Mouse (Mus musculus): Measurements from ENCODE around the gene Aqp12. TPM values are rescaled to one million over a fixed set of nuclear protein-coding genes. Genes with fewer than 3 reads are reported as not detected.
"Not testable (repeated sequence)": the region's sequence is repeated elsewhere in the genome, so short reads cannot be mapped to it uniquely, and the experiment has no call there.

Aqp12 gene
- total RNA-seq (2021) = not detected in 2 replicates
- long read RNA-seq = 0 reads

DNA sequence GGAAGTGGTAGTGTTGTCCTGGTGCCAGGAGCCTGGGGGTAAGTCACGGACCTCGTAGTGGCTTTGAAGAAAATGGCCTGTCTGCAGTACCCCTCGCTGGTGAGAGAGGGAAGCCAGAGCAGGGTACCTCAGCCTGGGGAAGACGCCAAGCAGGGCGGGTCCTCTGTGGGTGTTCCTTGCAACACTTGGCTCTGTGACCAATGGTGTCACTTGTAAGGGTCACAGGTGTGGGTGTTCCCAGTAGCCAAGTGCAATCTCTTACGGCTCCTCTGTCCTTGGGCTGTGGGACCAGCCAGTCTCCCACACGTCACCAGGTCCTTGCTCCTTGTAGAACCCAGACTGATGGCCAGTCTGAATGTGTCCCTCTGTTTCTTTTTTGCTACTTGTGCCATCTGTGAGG, at the start of gene Aqp12:
Gene Aqp12 (plus strand): TSS at position 274 of the 400 bp plus-strand sequence.
- DNase-seq = no peak

DNA sequence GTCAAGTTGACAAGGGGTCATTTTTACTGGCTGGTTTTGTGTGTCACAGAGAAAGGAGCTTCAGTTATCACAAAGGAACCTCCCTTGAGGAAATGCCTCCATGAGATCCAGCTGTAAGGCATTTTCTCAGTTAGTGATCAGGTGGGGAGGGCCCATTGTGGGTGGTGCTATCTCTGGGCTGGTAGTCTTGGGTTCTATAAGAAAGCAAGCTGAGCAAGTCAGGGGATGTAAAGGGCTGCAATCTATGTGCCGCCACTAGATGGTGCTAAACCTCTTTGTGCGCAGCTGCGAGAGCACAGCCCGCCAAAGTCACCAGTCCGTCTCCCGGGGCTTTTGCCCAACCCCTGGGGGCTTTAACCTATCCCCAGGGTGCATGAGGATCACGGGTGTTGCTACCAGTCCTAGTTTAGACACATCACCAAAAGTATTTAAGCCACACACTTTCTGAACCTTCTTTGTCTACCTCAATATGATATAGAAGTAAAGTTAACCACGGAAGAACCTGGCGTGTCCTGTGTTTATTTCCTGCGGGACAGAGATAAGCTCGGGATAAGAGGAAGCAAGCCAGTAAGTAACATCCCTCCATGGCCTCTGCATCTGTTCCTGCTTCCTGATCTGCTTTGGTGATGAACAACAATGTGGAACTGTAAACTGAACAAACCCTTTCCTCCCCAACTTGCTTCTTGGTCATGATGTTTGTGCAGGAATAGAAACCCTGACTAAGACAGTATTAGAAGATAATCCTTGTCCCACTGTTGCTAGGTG, 49.4 kb upstream of the Aqp12 start:
- peak; percentile 67 for DNase-seq

DNA sequence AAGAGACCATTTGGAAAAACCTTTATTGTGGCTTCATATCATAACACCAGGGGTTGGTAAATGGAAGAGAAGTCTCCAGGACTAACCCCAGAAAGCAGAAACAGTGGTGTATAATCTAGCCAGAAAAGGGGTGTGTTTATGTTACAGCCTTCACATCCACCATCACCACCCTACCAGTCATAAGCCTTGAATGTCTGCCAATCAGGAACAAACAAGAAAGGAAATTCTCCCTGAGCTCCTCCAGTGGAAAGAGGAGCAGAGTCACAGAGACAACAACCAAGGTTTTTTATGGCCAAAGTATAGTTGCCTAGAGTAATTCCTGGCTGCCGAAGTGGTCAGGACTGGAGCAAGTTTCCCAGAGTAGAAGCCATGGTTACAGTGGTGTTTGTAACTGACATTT, 47.1 kb upstream of the Aqp12 start:
- DNase-seq = no peak

DNA sequence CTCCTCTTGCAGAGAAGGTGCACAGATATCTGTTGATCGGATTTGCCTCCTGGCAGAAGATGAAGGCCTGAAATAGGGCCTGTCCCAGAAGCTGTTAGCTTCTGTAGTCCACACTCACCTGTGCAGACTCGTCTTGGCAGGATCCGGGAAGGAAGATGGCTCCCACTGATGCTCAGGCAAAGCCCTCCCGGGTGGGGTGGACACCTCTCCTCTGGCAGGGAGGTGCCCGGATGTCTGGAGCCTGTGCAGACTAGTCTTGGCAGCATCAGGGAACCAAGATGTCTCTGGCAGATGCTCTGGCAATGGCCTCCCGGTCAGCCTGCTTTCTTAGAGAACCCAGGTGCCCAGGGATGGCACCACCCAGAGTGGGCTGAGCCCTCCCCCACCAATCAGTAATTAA, 35.3 kb upstream of the Aqp12 start:
- not testable (repeated sequence) for DNase-seq

DNA sequence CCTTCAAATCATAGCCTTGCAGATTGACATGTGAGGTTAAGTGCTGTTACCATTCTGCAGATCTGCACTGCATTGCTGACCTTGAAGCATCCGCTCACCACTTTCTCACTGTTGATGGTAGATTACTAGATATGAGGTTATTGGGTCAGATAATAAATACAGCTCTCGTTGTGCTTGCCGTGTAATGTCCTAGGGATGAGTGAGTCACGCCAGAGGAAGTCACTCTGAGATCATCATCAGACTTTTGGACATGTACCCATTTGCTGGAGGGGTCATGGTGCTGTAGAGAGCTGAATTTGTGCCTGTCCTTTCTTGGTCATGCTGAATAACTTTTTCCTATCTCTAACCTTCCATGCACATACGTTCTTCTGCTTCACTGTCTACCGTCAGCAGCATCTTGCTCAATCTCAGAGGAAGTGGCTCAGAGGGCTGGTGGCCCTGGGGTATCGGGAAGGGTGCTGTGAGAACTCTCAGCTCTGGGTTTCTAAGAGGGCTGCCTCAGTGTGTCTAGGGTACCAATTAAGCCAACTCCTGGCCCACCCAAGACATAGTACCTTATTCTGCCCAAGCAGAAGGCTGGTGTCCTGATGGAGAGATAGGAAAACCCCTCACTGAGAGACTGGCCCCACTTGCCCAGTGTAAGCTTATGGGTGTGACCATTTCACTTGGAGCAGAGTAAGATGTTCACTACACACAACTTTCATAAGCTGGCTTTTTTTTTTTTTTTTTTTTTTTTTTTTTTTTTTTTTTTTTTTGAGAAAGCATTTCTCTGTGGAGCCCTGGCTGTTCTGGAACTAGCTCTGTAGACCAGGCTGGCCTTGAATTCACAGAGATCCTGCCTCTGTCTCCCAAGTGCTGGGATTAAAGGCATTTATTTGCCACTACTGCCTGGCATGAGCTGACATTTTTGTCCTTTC, 34.0 kb upstream of the Aqp12 start:
- no peak for DNase-seq

DNA sequence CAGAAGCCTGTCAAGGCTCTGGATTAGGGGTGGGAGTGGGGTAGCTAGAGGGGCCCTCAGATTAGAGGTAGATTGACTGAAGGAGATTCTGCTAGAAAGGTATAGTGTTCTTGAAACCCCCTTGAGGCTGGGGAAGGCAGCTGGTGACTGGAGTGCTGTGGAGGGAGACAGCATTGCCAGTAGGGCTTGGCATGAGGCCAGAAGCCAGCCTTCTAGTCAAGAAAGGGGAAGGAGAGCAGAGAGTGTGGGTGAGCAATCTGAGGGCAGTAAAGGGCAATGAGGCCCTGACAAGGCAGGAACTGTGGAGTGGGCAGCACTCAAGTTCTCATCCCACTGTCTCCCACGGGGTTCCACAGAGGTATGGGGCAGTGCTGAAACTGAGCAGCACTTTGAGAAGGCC, 33.3 kb upstream of the Aqp12 start:
- DNase-seq = peak; percentile 76

DNA sequence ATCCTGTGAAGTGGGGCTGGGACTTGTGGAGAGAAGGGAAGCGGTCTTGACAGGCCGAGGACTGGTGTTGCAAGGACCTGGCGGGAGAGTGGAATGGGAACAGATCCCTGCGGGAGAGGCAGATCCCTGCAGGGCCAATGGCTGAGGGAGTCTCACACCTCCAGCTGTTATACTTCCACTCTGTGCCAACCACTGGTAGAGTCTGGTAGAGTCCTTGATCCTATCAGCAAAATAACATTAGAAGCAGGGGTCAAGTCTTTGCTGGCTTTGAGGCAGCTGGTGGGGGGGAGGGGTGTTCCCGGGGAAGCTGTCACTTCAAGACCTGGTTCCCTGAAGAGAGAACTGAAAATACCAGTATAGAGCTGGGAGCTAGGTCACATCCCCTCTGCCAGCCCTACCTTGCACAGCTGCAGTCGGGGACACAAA, 30.0 kb upstream of the Aqp12 start:
- DNase-seq = peak; percentile 28

DNA sequence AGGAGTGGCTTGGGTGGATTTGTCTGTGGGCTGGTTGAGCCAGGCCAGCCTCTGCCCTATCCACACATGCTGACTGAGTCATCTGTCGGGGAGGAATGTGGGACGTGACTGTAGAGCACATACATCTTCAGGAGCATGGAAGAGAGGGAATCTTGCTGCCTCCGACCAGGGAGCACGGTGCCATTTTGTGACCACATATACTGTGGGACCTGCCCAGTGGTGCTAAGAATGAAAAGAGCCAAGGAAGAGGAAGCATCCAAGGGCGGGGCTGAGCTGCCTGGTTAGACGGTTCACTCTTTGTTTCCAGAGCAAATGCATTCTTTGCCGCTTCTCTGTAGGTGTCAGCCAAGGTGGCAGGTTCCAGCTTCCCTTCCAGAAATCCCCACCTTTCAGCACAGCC, 27.5 kb upstream of the Aqp12 start:
- DNase-seq = no peak

DNA sequence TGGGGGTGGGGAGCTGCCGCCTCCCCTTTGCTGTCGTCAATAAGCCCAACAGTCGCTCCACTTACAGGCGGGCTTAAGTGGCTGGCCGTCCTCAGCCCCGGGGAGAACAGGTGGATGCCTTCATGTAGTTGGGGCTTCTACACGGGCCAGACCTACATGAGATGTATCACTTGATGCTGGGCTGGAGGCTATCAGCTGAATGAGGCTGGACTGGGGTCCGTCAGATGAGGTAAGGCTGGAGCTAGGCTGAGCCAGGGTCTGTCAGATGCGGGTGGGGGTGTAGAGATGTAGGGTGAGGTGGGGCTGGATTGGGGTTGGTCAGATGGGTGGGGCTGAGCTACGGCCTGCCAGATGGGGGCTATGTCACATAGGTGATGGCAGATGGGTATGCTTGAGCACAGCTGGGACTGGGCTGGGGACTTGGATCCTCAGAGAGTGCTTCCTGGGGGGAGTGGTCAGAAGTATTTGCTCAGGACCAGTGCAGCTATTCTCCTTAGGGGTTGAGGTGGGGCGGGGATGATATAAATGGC, 27.0 kb upstream of the Aqp12 start:
- no peak for DNase-seq

DNA sequence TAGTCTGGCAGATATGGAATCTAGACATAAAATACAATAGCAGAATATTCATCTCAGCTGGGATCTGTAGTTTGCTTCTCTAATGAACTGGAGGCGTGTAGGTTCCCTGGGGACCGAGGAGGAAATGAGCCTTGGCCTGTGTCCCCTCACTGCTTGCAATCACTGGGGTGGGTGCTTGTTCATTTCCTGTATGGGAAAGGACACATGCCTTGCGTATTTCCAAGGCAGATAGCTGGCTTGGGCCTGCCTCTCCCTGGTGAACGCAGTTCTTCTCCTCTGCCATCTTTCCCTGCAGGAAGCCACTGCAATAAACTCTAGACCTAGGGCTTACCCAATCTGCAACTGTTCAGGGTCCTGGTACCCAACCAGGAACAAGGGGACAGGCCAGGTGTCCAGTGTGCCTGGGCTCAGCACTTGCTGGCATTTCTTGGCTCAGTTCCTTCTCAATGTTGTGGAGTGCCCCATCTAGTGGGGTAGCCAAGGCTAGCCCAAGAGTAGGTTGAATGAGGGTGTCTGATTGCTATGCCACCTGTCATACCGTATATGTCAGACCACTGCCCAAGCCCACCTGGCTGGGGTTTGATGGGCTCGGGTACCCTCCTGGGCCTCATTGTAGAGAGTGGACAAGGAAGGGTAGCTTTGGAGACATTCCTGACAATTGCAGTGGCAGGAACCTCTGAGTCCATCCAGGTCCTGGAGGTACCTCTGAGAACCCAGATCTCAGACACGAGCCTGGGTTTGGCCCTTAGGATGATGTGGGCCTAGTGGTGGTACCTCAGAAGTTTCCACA, 24.9 kb upstream of the Aqp12 start:
- no peak for DNase-seq

DNA sequence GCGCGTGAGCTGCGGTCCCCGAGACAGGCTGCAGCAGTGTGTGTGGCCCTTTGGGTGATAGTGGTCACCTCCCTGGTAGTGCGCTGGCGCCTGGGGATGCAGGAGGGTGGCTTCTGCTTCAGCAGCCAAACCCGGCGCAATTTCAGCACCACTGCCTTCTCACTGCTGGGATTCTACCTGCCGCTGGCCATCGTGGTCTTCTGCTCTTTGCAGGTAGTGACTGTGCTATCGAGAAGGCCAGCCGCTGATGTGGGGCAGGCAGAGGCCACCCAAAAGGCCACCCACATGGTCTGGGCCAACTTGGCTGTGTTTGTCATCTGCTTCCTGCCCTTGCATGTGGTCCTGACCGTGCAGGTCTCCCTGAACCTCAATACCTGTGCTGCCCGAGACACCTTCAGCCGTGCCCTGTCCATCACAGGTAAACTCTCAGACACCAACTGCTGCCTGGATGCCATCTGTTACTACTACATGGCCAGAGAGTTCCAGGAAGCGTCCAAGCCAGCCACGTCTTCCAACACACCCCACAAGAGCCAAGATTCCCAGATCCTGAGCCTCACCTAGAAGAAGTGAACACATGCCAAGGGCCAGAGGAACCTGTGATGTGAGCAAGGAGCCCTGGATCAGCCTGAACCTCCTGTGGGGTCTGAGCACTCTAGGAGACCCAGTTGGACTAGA, 23.1 kb upstream of the Aqp12 start:
- no peak for DNase-seq

DNA sequence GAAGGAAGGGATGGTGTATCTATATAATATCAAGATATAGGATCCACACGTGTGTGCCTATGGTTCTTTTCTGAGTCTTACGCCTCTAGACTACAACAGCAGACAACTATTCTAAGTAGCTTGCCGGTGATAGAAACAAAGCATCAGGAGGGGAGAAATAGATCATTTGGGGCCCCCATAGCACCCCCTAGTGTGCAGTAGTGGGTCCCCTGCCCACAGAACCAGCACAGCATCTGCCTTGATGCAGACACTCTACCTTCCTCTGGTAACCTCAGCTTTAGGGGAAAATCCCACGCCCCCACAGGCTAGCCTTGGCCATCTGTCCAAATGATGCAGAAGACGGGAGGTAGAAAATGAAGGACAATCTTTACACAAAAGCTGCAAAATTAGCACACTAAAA, 21.1 kb upstream of the Aqp12 start:
- DNase-seq = no peak

DNA sequence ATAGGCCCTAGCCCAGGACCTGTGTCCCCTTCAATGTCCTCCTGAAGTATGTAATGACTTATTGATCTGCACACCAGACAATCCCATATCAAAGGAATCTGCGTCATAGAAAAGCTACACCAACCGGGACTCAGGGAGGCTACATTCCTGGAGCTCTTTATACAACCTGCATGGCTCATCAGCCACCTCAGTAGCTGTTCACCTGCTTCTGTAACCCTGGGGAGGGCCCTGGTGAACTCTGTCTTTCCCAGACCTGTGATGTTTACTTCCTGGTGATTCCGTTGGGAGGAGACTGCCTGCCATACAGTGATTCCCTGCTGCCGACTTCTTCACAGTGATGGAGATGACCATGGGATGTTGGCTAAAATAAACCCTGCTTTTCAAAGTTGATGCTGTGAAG, 17.2 kb upstream of the Aqp12 start:
- DNase-seq = no peak

DNA sequence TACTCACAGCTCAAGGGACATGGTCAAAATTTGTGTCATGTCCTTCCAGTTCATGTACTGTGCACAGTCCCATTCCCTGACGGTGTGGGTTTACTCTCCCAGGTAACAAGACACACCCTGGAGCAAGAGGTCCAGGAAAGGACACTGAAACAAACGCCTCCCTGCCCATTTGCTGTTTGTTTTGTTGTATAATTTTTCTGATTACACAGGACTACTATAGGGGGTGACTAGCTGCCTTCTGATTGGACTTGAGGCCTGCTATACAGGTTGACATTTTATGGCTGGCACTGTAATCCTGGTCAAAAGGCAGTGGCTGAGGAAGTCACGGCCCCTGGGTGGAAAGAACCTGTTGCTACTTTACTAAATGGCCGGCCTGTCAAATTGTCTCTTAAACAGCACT, 16.2 kb upstream of the Aqp12 start:
- no peak for DNase-seq

DNA sequence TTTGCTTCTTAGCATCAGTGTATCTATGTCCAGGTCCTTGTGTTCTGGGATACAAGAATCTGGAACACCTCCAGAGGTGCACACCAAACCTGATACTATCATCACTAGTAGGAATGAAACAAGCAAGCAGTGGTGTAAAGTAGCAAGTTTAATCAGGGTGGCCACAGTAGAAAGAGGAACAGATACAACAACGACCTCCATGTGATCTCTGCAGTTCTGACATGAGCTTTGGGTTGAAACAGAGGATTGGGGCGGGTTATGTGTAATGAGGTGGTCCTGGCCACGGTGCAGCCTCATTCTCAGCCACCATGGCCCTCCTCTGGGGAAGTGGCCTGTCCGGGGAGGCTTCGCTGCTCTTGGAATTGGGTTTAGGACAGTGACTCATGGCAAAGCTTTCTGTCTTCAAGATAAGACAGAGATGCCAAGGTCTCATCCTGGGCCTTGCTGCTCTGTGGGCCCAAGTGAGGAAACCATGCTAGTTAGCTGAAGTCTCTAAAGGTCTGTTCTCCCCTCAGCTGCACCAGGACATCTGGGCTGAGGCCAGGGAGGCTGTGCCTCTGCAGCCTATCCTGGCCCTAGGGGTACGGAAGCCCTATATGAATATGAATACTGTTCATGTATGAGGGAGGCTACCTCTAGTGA, 13.8 kb upstream of the Aqp12 start:
- peak; percentile 27 for DNase-seq

DNA sequence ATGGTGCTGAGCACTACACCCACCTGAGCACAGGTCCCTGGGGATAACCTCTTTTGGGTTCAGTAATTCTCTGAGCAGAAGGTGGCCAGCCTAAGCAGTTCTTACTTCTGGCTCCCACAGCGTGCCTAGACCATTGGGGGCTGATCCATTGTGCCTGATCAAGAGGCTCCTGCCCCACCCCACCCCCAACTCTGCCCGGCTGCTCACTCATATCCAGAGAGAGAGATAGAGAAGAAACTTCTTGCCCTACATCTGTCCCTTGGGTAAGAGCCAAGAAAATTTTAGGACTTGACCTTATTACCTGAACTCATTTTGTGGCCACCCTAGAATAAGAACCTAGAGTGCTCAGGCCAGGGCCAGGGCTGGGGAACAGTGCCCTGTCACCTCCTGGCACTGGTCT, 13.3 kb upstream of the Aqp12 start:
- no peak for DNase-seq

DNA sequence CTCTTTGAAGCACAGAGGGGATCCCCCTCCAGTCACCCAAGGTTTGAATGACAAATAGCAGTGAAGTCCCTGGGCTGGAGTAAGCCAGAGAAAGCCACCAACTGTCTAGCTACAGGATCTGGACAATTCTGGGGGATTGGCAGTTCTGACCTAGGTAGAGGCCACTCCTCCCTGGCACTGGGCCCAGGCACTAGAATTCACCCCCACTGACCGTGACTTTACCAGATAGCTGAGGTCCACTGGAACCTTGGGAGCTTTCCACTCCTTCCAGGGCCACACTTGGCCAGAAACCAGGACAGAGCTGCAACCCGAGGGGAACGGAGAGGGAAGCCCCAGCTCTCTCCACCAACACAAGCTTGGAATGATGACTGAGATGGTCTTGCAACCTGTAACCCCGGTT, 3.1 kb downstream of the Aqp12 start:
- DNase-seq = peak; percentile 90

DNA sequence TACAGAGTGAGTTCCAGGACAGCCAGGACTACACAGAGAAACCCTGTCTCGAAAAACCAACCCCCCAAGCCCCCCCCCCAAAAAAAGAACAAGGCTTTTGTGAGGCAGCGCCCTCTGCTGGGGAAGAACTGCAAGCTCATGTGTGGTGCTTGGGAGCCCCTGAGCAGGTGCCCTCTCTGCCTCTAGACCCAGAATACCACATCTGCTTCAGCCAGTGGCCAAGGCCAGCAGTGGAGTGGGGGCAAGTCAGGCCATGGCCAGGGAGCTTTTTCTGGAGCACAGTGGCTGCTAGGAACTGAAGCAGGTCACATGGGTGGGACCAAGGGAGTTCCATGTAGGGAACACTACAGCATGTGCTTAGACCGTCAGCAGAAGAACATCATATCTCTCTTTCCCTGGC, 4.6 kb downstream of the Aqp12 start:
- DNase-seq = peak; percentile 57

DNA sequence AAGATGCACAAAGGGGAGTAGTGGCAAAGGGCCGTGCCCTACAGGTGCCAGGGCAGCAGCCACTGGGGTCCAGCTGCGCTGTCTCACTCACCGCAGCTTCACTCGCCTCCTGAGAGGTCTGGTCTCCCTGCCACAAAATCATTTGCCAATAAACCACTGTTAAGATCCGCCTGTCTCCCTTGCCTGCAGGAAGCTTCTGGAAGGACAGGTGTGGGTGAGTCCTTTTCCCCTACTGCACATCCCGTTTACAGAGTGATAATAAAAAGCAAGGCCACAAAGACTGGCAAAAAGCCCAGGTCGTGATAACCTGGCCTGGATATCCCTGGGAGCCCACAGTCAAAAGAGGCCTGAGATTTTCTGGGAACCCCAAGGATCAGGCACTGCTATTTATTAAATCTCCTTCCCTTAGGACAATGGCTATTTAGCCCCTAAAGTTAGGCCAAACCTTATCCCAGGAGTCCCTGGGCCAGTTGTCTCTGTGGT, 6.0 kb downstream of the Aqp12 start:
- DNase-seq = no peak

DNA sequence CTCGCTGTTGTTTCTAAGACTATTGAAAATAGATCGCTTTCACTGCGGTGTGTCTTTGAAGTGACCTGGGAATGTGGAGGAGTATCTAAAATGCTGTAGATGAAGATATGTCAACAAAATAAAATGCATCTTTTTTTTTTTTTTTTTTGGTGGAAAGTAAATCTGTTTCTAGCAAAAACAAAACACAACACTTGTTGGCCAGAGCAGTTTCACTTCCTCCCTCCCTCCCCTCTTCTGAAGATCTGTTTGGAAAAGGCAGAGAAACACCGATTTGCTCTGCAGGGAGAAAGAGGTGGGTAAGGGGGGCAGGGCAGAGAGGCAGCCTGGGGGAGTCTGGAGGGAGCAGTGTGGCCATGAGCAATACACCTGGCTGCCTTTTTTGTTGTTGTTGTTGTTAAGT, 7.2 kb downstream of the Aqp12 start:
- DNase-seq = no peak

DNA sequence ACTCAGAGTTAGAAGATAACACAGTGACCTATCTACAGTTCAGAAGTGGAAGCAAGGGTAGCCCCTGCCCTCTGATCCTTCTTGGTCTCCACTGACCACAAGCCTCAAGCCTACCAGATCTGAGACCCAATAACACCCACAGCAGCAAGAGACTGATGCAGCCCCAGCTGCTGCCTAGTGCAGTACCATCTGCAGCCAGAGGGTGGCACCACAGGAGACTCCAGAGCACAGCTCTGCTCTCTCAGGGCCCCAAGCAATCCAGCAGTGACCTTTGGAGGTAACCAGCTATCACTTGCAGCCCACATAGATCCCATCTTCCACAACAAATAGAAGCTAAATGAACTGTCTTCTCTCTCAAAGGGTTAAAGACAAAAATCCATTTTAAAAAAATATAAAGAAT, 8.3 kb downstream of the Aqp12 start:
- DNase-seq = peak; percentile 86
